In genomic region chrX:23692336-23692721, GRCm38 (mm10) we compare ENCODE assay signal across 8 mouse cellular contexts. TPM values are rescaled to one million over a fixed set of nuclear protein-coding genes. Genes with fewer than 3 reads are reported as not detected.
DNase-seq lines count a peak whose midpoint lies in the region; ATAC-seq and TF ChIP-seq lines count a peak whose summit lies in the region.

No protein-coding gene starts in this region.

- H3K4me3 ChIP-seq in lung, embryonic 15.5 days, result peak overlapping the region; percentile 58
- H3K4me3 ChIP-seq in intestine, embryonic 14.5 days (ENCODE audit: low read depth, low read length), result peak overlapping the region; percentile 54
- peak overlapping the region; percentile 52 for H3K4me3 ChIP-seq in midbrain, postnatal 0 days (ENCODE audit: low read depth, low read length)

- intact Hi-C loops in left cerebral cortex, postnatal 25 days (cut with DNase I), result no loop called here

- H3K36me3 ChIP-seq in lung, embryonic 15.5 days, result no peaks in the 10 kb centered on the region
- no peaks in the 10 kb centered on the region for H3K36me3 ChIP-seq in intestine, embryonic 14.5 days (ENCODE audit: control insufficient read depth, insufficient read depth, low read length)
- H3K36me3 ChIP-seq in midbrain, postnatal 0 days (ENCODE audit: insufficient read depth, low read length), result no peaks in the 10 kb centered on the region

- H3K9ac ChIP-seq in lung, embryonic 15.5 days, result no peak overlapping the region
- no peak overlapping the region for H3K9ac ChIP-seq in intestine, embryonic 14.5 days (ENCODE audit: low read length)
- no peak overlapping the region for H3K9ac ChIP-seq in midbrain, postnatal 0 days (replicated peaks; ENCODE audit: low read length, poor library complexity, severe bottlenecking)

- no peaks in the 10 kb centered on the region for H3K4me1 ChIP-seq in lung, embryonic 15.5 days
- H3K4me1 ChIP-seq in intestine, embryonic 14.5 days (replicated peaks; ENCODE audit: control insufficient read depth, insufficient read depth, low read length), result no peaks in the 10 kb centered on the region
- H3K4me1 ChIP-seq in midbrain, postnatal 0 days (ENCODE audit: insufficient read depth, low read length), result no peaks in the 10 kb centered on the region

- TF ChIP-seq CTCF in midbrain, postnatal 0 days (IDR thresholded peaks at IDR 0.05), result no peak

- DNase-seq in adrenal gland, postnatal 10 days, result peak; percentile 1
- no peak for DNase-seq in adrenal gland, postnatal 4 days (ENCODE audit: low spot score in 2 of 2)
- no peak for DNase-seq in lung, postnatal 25 days (ENCODE audit: low spot score)
- no peak for DNase-seq in intestine, embryonic 14.5 days (ENCODE audit: low spot score)
- peak; percentile 0 for DNase-seq in midbrain, postnatal 0 days (ENCODE audit: low spot score)
- no peak for DNase-seq in left cerebral cortex, postnatal 25 days (ENCODE audit: low spot score in 2 of 2)
- DNase-seq in urinary bladder, adult 2 months (ENCODE audit: low spot score), result no peak

- whole genome bisulfite sequencing in lung, embryonic 15.5 days, result 7% methylated on average over 5 of the region's 5 CpGs
- WGBS in intestine, embryonic 14.5 days, result 13% methylated on average over 5 of the region's 5 CpGs
- WGBS in midbrain, postnatal 0 days, result 25% methylated on average over 5 of the region's 5 CpGs

- no peak overlapping the region for H3K27ac ChIP-seq in lung, embryonic 15.5 days
- no peak overlapping the region for H3K27ac ChIP-seq in intestine, embryonic 14.5 days (ENCODE audit: low read depth)
- H3K27ac ChIP-seq in midbrain, postnatal 0 days (ENCODE audit: low read depth, low read length), result no peak overlapping the region

- no peaks in the 10 kb centered on the region for H3K27me3 ChIP-seq in lung, embryonic 15.5 days
- no peaks in the 10 kb centered on the region for H3K27me3 ChIP-seq in intestine, embryonic 14.5 days (replicated peaks; ENCODE audit: control insufficient read depth, insufficient read depth, low read length)
- H3K27me3 ChIP-seq in midbrain, postnatal 0 days (ENCODE audit: insufficient read depth, low read length), result no peaks in the 10 kb centered on the region

- ATAC-seq in lung, embryonic 15.5 days (ENCODE audit: borderline replicate concordance, extremely low read depth, low FRiP score, low TSS enrichment), result peak; percentile 6; the same call in 1 of the 2 replicates
- ATAC-seq in intestine, embryonic 14.5 days (replicated peaks; ENCODE audit: low FRiP score, low TSS enrichment, low read depth), result peak; percentile 37; the same call in 1 of the 2 replicates
- peak; percentile 3; the same call in 1 of the 2 replicates for ATAC-seq in midbrain, postnatal 0 days (ENCODE audit: low FRiP score)

- H3K9me3 ChIP-seq in lung, embryonic 15.5 days, result no peaks in the 10 kb centered on the region
- H3K9me3 ChIP-seq in intestine, embryonic 14.5 days (ENCODE audit: control insufficient read depth, low read length), result no peaks in the 10 kb centered on the region
- no peaks in the 10 kb centered on the region for H3K9me3 ChIP-seq in midbrain, postnatal 0 days (ENCODE audit: low read length)

- H3K4me2 ChIP-seq in lung, embryonic 15.5 days, result peak overlapping the region; percentile 59
- H3K4me2 ChIP-seq in intestine, embryonic 14.5 days (ENCODE audit: low read length), result peak overlapping the region; percentile 50
- H3K4me2 ChIP-seq in midbrain, postnatal 0 days (ENCODE audit: low read depth, low read length, poor library complexity, severe bottlenecking), result peak overlapping the region; percentile 44

RNA-seq across cellular contexts. Expression of gene Wdr44, which starts 0.5 kb away (rescaled TPM):
- total RNA-seq in adrenal gland, postnatal 10 days (2021), result 1 to 10 TPM; 7.7 to 9.4 TPM
- total RNA-seq in adrenal gland, postnatal 4 days (2021), result 10 to 100 TPM; 10.6 to 12.0 TPM
- polyA plus RNA-seq in lung, embryonic 15.5 days (2015; fragmentation: Nextera tagmentation; extraction: Ambion mirVana), result 6.3 and 7.7 TPM in 2 replicates
- polyA plus RNA-seq in intestine, embryonic 14.5 days (2014; fragmentation: Nextera tagmentation; extraction: Ambion mirVana), result 6.6 and 7.3 TPM in 2 replicates
- total RNA-seq in midbrain, postnatal 0 days (2014; rRNA removed), result 10.3 and 13.5 TPM in 2 replicates
- polyA plus RNA-seq in midbrain, postnatal 0 days (2015; fragmentation: Nextera tagmentation; extraction: Ambion mirVana), result 19.4 and 19.8 TPM in 2 replicates
- 10 to 100 TPM; 22.3 to 22.6 TPM for total RNA-seq in left cerebral cortex, postnatal 25 days (2021)
- 7.6 and 9.0 TPM in 2 replicates for polyA plus RNA-seq in urinary bladder, adult 2 months (2012; rRNA removed)

Comparison
In these comparisons a context has a peak if more than half of its experiments do, and no peak if none do; other contexts are left out.
1. DNase-seq: peak in adrenal gland, postnatal 10 days (single experiment) and midbrain, postnatal 0 days (single experiment); none in adrenal gland, postnatal 4 days (0 of 2), lung, postnatal 25 days (single experiment), intestine, embryonic 14.5 days (single experiment), left cerebral cortex, postnatal 25 days (0 of 2) and urinary bladder, adult 2 months (single experiment).
2. Peak in every context shown above with its lines, with median percentiles within 50 percentile points of each other: ATAC-seq, H3K4me2 ChIP-seq and H3K4me3 ChIP-seq.